Mouse (Mus musculus) liver, embryonic 11.5 days (tissue): ENCODE data around the gene Hyal2. TPM values are rescaled to one million over a fixed set of nuclear protein-coding genes. Genes with fewer than 3 reads are reported as not detected.

Experiments
- ATAC-seq: fragments of 200-750 bp; cut with Nextera tagmentation; replicated peaks from 2 replicates; pipeline ENCODE4 v1.8.0; 2017; ENCODE audit warnings: moderate number of reproducible peaks, mild to moderate bottlenecking, moderate TSS enrichment, moderate library complexity; ENCODE audit not compliant: low FRiP score
- DNase-seq: peaks from one replicate; pipeline ENCODE4 v3.0.0-alpha.2; 2017; ENCODE audit warnings: low spot score
- H3K27ac ChIP-seq: fragments of 300-500 bp; sonication (generic); 2 replicates; pipeline ENCODE4 v1.5.1; 2014; ENCODE audit warnings: mild to moderate bottlenecking, low read depth, low read length, control low read depth
- H3K27me3 ChIP-seq: fragments of 300-500 bp; sonication (generic); replicated peaks from 2 replicates; pipeline ENCODE4 v1.6.1; 2014; ENCODE audit warnings: low read length, mixed read lengths; ENCODE audit not compliant: control insufficient read depth, insufficient read depth
- H3K36me3 ChIP-seq: fragments of 300-500 bp; sonication (generic); 2 replicates; pipeline ENCODE4 v1.6.1; 2014; ENCODE audit warnings: mild to moderate bottlenecking, low read length, moderate library complexity, mixed read lengths; ENCODE audit not compliant: control insufficient read depth, insufficient read depth
- H3K4me1 ChIP-seq: fragments of 300-500 bp; sonication (generic); replicated peaks from 2 replicates; pipeline ENCODE4 v1.6.1; 2014; ENCODE audit warnings: low read length, mixed read lengths; ENCODE audit not compliant: control insufficient read depth, insufficient read depth
- H3K4me2 ChIP-seq: fragments of 300-500 bp; sonication (generic); 2 replicates; pipeline ENCODE4 v1.6.1; 2014; ENCODE audit warnings: mild to moderate bottlenecking, control low read depth, moderate library complexity
- H3K4me3 ChIP-seq: fragments of 300-500 bp; sonication (generic); 2 replicates; pipeline ENCODE4 v1.5.1; 2014; ENCODE audit warnings: low read depth, low read length, control low read depth
- H3K9ac ChIP-seq: fragments of 300-500 bp; sonication (generic); 2 replicates; pipeline ENCODE4 v1.6.1; 2014; ENCODE audit warnings: low read depth, low read length, control low read depth
- H3K9me3 ChIP-seq: fragments of 300-500 bp; sonication (generic); 2 replicates; pipeline ENCODE4 v1.6.1; 2016; ENCODE audit warnings: low read length, inconsistent platforms, mixed read lengths; ENCODE audit not compliant: control insufficient read depth
- WGBS: fragments of 180-500 bp; shearing (Covaris S2); extraction: QIAGEN DNeasy Blood & Tissue Kit; methylation state at CpG from one replicate; pipeline ENCODE4 v1.1.7; 2014; 5-methylcytosine and 5-hydroxymethylcytosine counted together
- polyA plus RNA-seq: library from polyadenylated mRNA; unstranded; fragments of >200 nt; fragmentation: Nextera tagmentation; extraction: Ambion mirVana; gene quantifications from 2 replicates; pipeline ENCODE4 v1.2.1, GENCODE M21; 2014

Gene Hyal2
- polyA plus RNA-seq, 1 experiment from 2014 or later = 89.7 TPM

- no peak for ATAC-seq
- Histone ChIP-seq H3K4me1 (peaks cover 21% of the 10 kb centered on the region), H3K27ac (no peak overlapping the region), H3K4me2 (peak overlapping the region; percentile 97), H3K27me3 (no peaks in the 10 kb centered on the region), H3K9ac (peak overlapping the region; percentile 75), H3K4me3 (peak overlapping the region; percentile 74), H3K9me3 (no peaks in the 10 kb centered on the region), H3K36me3 (peaks cover 30% of the 10 kb centered on the region)
- DNase-seq = no peak
- 54% methylated on average over 8 of the region's 8 CpGs for WGBS
Observed at GRCm38 (mm10) chr9:107542721-107543120, 25.0 kb upstream of the Hyal2 start.

GRCm38 (mm10) chr9:107543299-107543698 is 24.4 kb upstream of the Hyal2 start:
- Histone ChIP-seq H3K9ac (no peak overlapping the region), H3K4me3 (0 out of 2 replicates have a peak overlapping the region, but pooled peaks have one; percentile 74), H3K4me2 (peak overlapping the region; percentile 97; the same call in 1 of the 2 replicates), H3K27ac (no peak overlapping the region), H3K9me3 (no peaks in the 10 kb centered on the region), H3K36me3 (peaks cover 24% of the 10 kb centered on the region), H3K27me3 (0 out of 2 replicates have a peak, but pooled peaks cover under 1% of the 10 kb centered on the region), H3K4me1 (peaks cover 20% of the 10 kb centered on the region)
- DNase-seq (no peak), ATAC-seq (no peak)
- WGBS = 84% methylated on average over 11 of the region's 11 CpGs

- ATAC-seq = no peak
- peaks cover 20% of the 10 kb centered on the region for H3K4me1 ChIP-seq
- WGBS = 94% methylated on average over 17 of the region's 17 CpGs
Observed at GRCm38 (mm10) chr9:107544196-107544700, 23.5 kb upstream of the Hyal2 start.

GRCm38 (mm10) chr9:107544729-107545128 is 23.0 kb upstream of the Hyal2 start:
- Histone ChIP-seq H3K9me3 (no peaks in the 10 kb centered on the region), H3K4me2 (no peak overlapping the region), H3K9ac (no peak overlapping the region), H3K36me3 (peaks cover 12% of the 10 kb centered on the region; the same call in 1 of the 2 replicates), H3K4me1 (peaks cover 20% of the 10 kb centered on the region), H3K27me3 (peaks cover 7% of the 10 kb centered on the region; the same call in 1 of the 2 replicates), H3K4me3 (no peak overlapping the region), H3K27ac (no peak overlapping the region)
- no peak for DNase-seq
- no peak for ATAC-seq
- WGBS = 92% methylated on average over 12 of the region's 12 CpGs

More at GRCm38 (mm10) chr9:107544196-107544700, 23.5 kb upstream of the Hyal2 start:
- DNase-seq = no peak
- no peak overlapping the region for H3K27ac ChIP-seq
- H3K9ac ChIP-seq = no peak overlapping the region
- peaks cover 6% of the 10 kb centered on the region; the same call in 1 of the 2 replicates for H3K27me3 ChIP-seq
- H3K4me3 ChIP-seq = no peak overlapping the region
- peaks cover 15% of the 10 kb centered on the region for H3K36me3 ChIP-seq
- no peak overlapping the region for H3K4me2 ChIP-seq
- no peaks in the 10 kb centered on the region for H3K9me3 ChIP-seq

GRCm38 (mm10) chr9:107545199-107545598 is 22.5 kb upstream of the Hyal2 start:
- H3K9ac ChIP-seq = no peak overlapping the region
- no peak overlapping the region for H3K27ac ChIP-seq
- H3K4me2 ChIP-seq = no peak overlapping the region
- peaks cover 17% of the 10 kb centered on the region for H3K4me1 ChIP-seq
- peaks cover 8% of the 10 kb centered on the region; the same call in 1 of the 2 replicates for H3K36me3 ChIP-seq
- 85% methylated on average over 10 of the region's 10 CpGs for WGBS
- peaks cover 7% of the 10 kb centered on the region; the same call in 1 of the 2 replicates for H3K27me3 ChIP-seq
- no peaks in the 10 kb centered on the region for H3K9me3 ChIP-seq
- DNase-seq (no peak), ATAC-seq (no peak)
- no peak overlapping the region for H3K4me3 ChIP-seq

- Histone ChIP-seq H3K9me3 (no peaks in the 10 kb centered on the region), H3K9ac (no peak overlapping the region), H3K4me3 (no peak overlapping the region), H3K4me2 (no peak overlapping the region), H3K36me3 (peaks cover 8% of the 10 kb centered on the region; the same call in 1 of the 2 replicates), H3K27ac (no peak overlapping the region), H3K27me3 (peaks cover 7% of the 10 kb centered on the region; the same call in 1 of the 2 replicates), H3K4me1 (peaks cover 19% of the 10 kb centered on the region)
- 8% methylated on average over 3 of the region's 3 CpGs for WGBS
- ATAC-seq (no peak), DNase-seq (peak; percentile 71)
Observed at GRCm38 (mm10) chr9:107545602-107546001, 22.1 kb upstream of the Hyal2 start.

GRCm38 (mm10) chr9:107547026-107547425 is 20.7 kb upstream of the Hyal2 start, which contains the start of gene Zmynd10:
Gene Zmynd10, plus strand, starts transcription at chr9:107547298.
- peak; percentile 70 for ATAC-seq

GRCm38 (mm10) chr9:107547957-107548356 is 19.8 kb upstream of the Hyal2 start:
- WGBS = 75% methylated on average over 5 of the region's 5 CpGs
- H3K27ac ChIP-seq = no peak overlapping the region
- H3K9me3 ChIP-seq = no peaks in the 10 kb centered on the region
- ATAC-seq (no peak), DNase-seq (no peak)
- H3K4me1 ChIP-seq = peaks cover 33% of the 10 kb centered on the region
- peaks cover 8% of the 10 kb centered on the region; the same call in 1 of the 2 replicates for H3K36me3 ChIP-seq
- H3K4me3 ChIP-seq = no peak overlapping the region; the same call in 1 of the 2 replicates
- H3K9ac ChIP-seq = no peak overlapping the region
- no peak overlapping the region for H3K4me2 ChIP-seq
- peaks cover 7% of the 10 kb centered on the region; the same call in 1 of the 2 replicates for H3K27me3 ChIP-seq

More at GRCm38 (mm10) chr9:107547026-107547425, 20.7 kb upstream of the Hyal2 start, which contains the start of gene Zmynd10:
- H3K9ac ChIP-seq = no peak within 1 kb of the TSS
- H3K9me3 ChIP-seq = no peaks in the 10 kb centered on the region
- WGBS = 5% methylated on average over 20 of the region's 20 CpGs
- peaks cover 29% of the 10 kb centered on the region for H3K4me1 ChIP-seq
- peaks cover 7% of the 10 kb centered on the region; the same call in 1 of the 2 replicates for H3K27me3 ChIP-seq
- H3K27ac ChIP-seq = no peak within 1 kb of the TSS
- peaks cover 8% of the 10 kb centered on the region; the same call in 1 of the 2 replicates for H3K36me3 ChIP-seq
- peak; percentile 81 for DNase-seq
- peak within 1 kb of the TSS; percentile 54 for H3K4me2 ChIP-seq
- H3K4me3 ChIP-seq = peak within 1 kb of the TSS; percentile 18; the same call in 1 of the 2 replicates
